Mouse (Mus musculus): ENCODE results near the gene Depdc1b. TPM values are rescaled to one million over a fixed set of nuclear protein-coding genes. Genes with fewer than 3 reads are reported as not detected.

The Depdc1b gene
- polyA plus RNA-seq (2012; rRNA removed): 0.63 and 0.96 TPM in 2 replicates

GRCm38 (mm10) chr13:108315702-108316486 is at the start of gene Depdc1b:
TSS of gene Depdc1b (plus strand) at chr13:108316332.

GRCm38 (mm10) chr13:108449116-108450097 is 133.3 kb downstream of the Depdc1b start, which contains the start of gene Pde4d:
TSS of gene Pde4d (plus strand) at chr13:108449948.

Other genes with a start within 250 kb of the Depdc1b start
- gene Ndufaf2, start 157.7 kb upstream of the Depdc1b start, polyA plus RNA-seq (2012; rRNA removed): 4.3 and 6.5 TPM in 2 replicates
- 4.8 TPM in 2 replicates for gene Ercc8, start 157.6 kb upstream of the Depdc1b start, polyA plus RNA-seq (2012; rRNA removed)
- 6.4 and 7.8 TPM in 2 replicates for gene Elovl7, start 101.9 kb upstream of the Depdc1b start, polyA plus RNA-seq (2012; rRNA removed)
- gene Pde4d, start 133.6 kb downstream of the Depdc1b start, polyA plus RNA-seq (2012; rRNA removed): 9.4 and 11.6 TPM in 2 replicates

Data from colon, adult 2 months (tissue).